Mouse (Mus musculus): ENCODE results near the gene Dip2b.

Gene Dip2b

GRCm38 (mm10) chr15:100177575-100177974, 139.1 kb downstream of the Dip2b start:
- DNase-seq (ENCODE audit: low read depth, low spot score): no peak

- DNase-seq (ENCODE audit: low read depth, low spot score): no peak
Observed at GRCm38 (mm10) chr15:100178487-100178886, 140.0 kb downstream of the Dip2b start.

- DNase-seq (ENCODE audit: low read depth, low spot score): no peak
Observed at GRCm38 (mm10) chr15:100179685-100180084, 141.2 kb downstream of the Dip2b start.

GRCm38 (mm10) chr15:100180221-100180620, 141.8 kb downstream of the Dip2b start:
- DNase-seq (ENCODE audit: low read depth, low spot score): no peak

GRCm38 (mm10) chr15:100181841-100182240, 143.4 kb downstream of the Dip2b start:
- no peak for DNase-seq (ENCODE audit: low read depth, low spot score)

- no peak for DNase-seq (ENCODE audit: low read depth, low spot score)
Observed at GRCm38 (mm10) chr15:100182526-100183280, 144.2 kb downstream of the Dip2b start.

GRCm38 (mm10) chr15:100183510-100183909, 145.0 kb downstream of the Dip2b start:
- no peak for DNase-seq (ENCODE audit: low read depth, low spot score)

GRCm38 (mm10) chr15:100184821-100185496, 146.5 kb downstream of the Dip2b start:
- DNase-seq (ENCODE audit: low read depth, low spot score): no peak

- DNase-seq (ENCODE audit: low read depth, low spot score): no peak
Observed at GRCm38 (mm10) chr15:100186234-100186633, 147.8 kb downstream of the Dip2b start.

- no peak for DNase-seq (ENCODE audit: low read depth, low spot score)
Observed at GRCm38 (mm10) chr15:100186882-100187672, 148.6 kb downstream of the Dip2b start.

GRCm38 (mm10) chr15:100188542-100188941, 150.1 kb downstream of the Dip2b start:
- DNase-seq (ENCODE audit: low read depth, low spot score): no peak

- no peak for DNase-seq (ENCODE audit: low read depth, low spot score)
Observed at GRCm38 (mm10) chr15:100188962-100189404, 150.5 kb downstream of the Dip2b start.

GRCm38 (mm10) chr15:100190083-100190482, 151.6 kb downstream of the Dip2b start:
- DNase-seq (ENCODE audit: low read depth, low spot score): no peak

- DNase-seq (ENCODE audit: low read depth, low spot score): no peak
Observed at GRCm38 (mm10) chr15:100198983-100199745, 160.7 kb downstream of the Dip2b start.

GRCm38 (mm10) chr15:100199790-100200189, 161.3 kb downstream of the Dip2b start:
- no peak for DNase-seq (ENCODE audit: low read depth, low spot score)

- no peak for DNase-seq (ENCODE audit: low read depth, low spot score)
Observed at GRCm38 (mm10) chr15:100201806-100202205, 163.3 kb downstream of the Dip2b start.

- DNase-seq (ENCODE audit: low read depth, low spot score): no peak
Observed at GRCm38 (mm10) chr15:100202431-100203015, 164.1 kb downstream of the Dip2b start.

GRCm38 (mm10) chr15:100204574-100204973, 166.1 kb downstream of the Dip2b start:
- no peak for DNase-seq (ENCODE audit: low read depth, low spot score)

GRCm38 (mm10) chr15:100210013-100210412, 171.5 kb downstream of the Dip2b start:
- DNase-seq (ENCODE audit: low read depth, low spot score): no peak

GRCm38 (mm10) chr15:100213339-100213738, 174.9 kb downstream of the Dip2b start:
- no peak for DNase-seq (ENCODE audit: low read depth, low spot score)

- no peak for DNase-seq (ENCODE audit: low read depth, low spot score)
Observed at GRCm38 (mm10) chr15:100215092-100215491, 176.6 kb downstream of the Dip2b start.

Data from retina, postnatal 7 days (tissue).